Mouse (Mus musculus): ENCODE measurements around the gene Tmem230.

GRCm38 (mm10) chr2:132198017-132198933 is 49.3 kb downstream of the Tmem230 start:
- TF ChIP-seq POLR2A (IDR thresholded peaks at IDR 0.05; ENCODE audit: borderline replicate concordance, low read depth, low read length) (no peak), CTCF (IDR thresholded peaks at IDR 0.05; ENCODE audit: low read depth, low read length) (no peak)
